Mouse (Mus musculus): ENCODE measurements at regions not wholly inside any gene's neighbourhood (a gene's known extent, or its start where the extent isn't known, plus 50 kb on each side); places are given as distances from the start of the nearest gene placed in this dataset.
"Not testable (repeated sequence)": the region's sequence is repeated elsewhere in the genome, so short reads cannot be mapped to it uniquely, and the experiment has no call there.

- TF ChIP-seq CTCF (IDR thresholded peaks at IDR 0.05; ENCODE audit: borderline replicate concordance, insufficient read depth, low read depth, low read length); POLR2A (IDR thresholded peaks at IDR 0.05; ENCODE audit: borderline replicate concordance, insufficient read depth, low read length): not testable (repeated sequence)
These were observed 710.2 kb upstream of the Brinp3 start for GRCm38 (mm10) chr1:145784370-145784769.
